Mouse (Mus musculus): ENCODE measurements at regions not wholly inside any gene's neighbourhood (a gene's known extent, or its start where the extent isn't known, plus 50 kb on each side); places are given as distances from the start of the nearest gene placed in this dataset.

- DNase-seq (ENCODE audit: low read depth, low spot score), result no peak
Observed at GRCm38 (mm10) chr11:20923115-20923514, 92.3 kb upstream of the Lgalsl start.

DNA sequence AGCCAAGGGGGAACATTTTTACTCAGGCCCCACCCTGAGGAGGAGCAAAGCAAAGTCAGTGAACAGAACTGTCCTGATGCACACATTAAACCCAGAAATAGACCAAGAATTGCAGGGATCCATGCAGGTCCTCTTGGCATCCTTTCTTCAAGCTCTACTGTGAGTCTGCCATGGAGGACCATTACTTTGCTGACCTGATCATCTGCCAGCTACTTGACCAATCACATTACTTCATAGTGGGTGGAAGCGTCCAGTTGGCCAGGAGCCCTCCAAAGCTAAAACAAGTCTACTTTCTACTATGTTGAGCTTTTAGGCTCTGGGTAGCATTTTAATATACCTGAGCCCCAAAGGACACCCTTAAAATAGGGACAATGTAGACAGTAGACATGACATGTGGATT lies 98.6 kb upstream of the Lgalsl start:
- no peak for DNase-seq (ENCODE audit: low read depth, low spot score)

DNA sequence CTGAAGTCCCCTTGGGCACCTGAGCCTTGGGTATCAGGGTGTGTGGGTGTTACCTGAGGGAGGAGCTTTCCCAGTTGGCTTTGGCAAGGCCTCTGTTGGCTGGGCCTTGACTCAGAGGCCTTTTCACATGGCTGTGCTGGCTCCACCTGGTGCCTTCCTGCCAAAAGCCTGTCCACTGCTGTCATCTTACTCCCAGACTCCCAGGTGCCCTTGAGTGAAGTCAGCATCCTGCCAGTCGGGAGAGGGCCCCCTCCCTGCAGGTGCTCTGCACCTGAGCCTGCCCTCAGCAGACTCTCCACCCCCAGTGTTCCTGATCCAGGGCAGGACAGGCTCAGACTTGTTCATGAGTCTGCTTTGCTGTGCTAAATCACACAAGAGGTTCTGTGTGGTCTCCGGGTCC lies 99.2 kb upstream of the Lgalsl start:
- no peak for DNase-seq (ENCODE audit: low read depth, low spot score)

- no peak for DNase-seq (ENCODE audit: low read depth, low spot score)
Observed at GRCm38 (mm10) chr11:20930573-20930972, 99.7 kb upstream of the Lgalsl start.

GRCm38 (mm10) chr11:20934191-20935062 lies 103.6 kb upstream of the Lgalsl start:
- DNase-seq (ENCODE audit: low read depth, low spot score), result no peak

DNA sequence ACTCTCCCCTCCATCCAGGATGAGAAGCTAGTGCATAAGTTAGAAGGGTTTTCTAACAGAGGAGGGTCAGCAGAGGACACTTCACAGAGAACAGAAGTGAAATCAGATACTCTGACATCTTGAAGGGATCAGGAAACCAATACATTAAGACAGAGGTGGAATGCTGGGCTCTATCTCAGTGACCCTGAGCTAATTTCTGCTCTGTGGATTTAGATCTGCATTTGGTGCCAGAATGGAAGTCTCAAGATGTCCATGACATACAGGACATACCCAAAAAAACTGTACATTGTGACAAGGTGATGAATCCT lies 104.2 kb upstream of the Lgalsl start:
- no peak for DNase-seq (ENCODE audit: low read depth, low spot score)

- no peak for DNase-seq (ENCODE audit: low read depth, low spot score)
Observed at GRCm38 (mm10) chr11:20935910-20936309, 105.1 kb upstream of the Lgalsl start.

- no peak for DNase-seq (ENCODE audit: low read depth, low spot score)
Observed at GRCm38 (mm10) chr11:20936996-20937395, 106.1 kb upstream of the Lgalsl start.

- no peak for DNase-seq (ENCODE audit: low read depth, low spot score)
Observed at GRCm38 (mm10) chr11:20937942-20938341, 107.1 kb upstream of the Lgalsl start.

- DNase-seq (ENCODE audit: low read depth, low spot score), result no peak
Observed at GRCm38 (mm10) chr11:20939644-20940043, 108.8 kb upstream of the Lgalsl start.

GRCm38 (mm10) chr11:20941546-20941945 lies 110.7 kb upstream of the Lgalsl start:
- no peak for DNase-seq (ENCODE audit: low read depth, low spot score)

DNA sequence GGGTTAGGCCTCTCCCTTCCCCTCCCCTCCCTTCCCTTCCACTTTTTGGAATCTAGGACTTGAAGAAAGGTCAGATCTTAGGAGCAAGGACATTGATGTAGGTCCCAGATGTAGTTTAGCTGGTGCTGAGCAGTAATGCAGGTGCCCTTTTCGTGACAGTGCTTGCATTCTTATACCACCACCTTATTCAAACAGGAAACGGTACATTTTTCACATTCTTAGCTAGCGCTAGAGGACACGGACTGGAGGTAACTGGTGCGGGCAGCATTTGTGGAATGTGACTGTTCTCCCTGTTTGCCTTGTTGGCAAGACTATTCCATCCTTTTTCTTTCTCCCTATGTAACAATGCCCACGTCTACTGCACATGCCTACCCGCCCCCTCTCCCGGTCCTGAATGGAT lies 124.7 kb upstream of the Lgalsl start:
- DNase-seq (ENCODE audit: low read depth, low spot score), result peak; percentile 40

DNA sequence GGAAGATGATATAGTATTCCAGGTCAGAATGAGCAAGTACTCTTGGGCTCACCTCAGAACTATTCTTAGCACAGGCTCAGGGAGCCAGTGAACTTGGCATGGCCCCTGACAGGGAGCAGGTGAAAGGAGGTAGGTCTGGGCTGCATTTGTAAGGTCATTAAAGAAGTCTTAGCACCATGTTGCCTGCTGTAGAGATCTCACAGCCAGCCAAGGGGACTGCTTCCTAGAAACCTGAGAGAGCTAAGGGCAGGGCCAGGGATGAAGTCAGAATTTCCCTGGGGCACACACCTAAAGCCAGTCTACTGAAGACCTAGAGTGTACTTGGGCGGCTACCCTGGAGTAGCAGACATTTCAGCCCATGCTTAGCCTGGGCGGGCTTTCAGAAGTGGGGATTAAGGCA lies 126.9 kb upstream of the Lgalsl start:
- no peak for DNase-seq (ENCODE audit: low read depth, low spot score)

DNA sequence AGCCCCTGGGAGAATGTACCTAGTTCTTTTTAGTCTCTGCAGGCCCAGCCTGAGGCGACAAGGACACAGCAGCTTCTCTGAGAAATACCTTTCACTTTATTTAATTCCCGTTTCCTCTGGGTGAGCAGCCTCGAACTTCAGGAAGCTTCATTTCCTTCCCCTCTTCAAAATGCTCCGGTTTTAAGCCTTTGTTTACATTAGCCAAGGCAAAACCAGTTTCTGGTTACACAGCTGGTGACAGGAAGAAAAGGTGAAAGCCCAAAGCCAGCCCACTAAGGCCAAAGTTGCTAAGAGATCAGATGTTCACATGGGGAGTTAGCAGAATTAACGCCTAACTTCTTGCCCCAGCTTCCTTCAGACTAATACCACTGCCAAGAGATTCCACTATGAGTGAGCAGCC lies 127.4 kb upstream of the Lgalsl start:
- no peak for DNase-seq (ENCODE audit: low read depth, low spot score)

- no peak for DNase-seq (ENCODE audit: low read depth, low spot score)
Observed at GRCm38 (mm10) chr11:20960066-20960465, 129.2 kb upstream of the Lgalsl start.

GRCm38 (mm10) chr11:20960750-20961149 lies 129.9 kb upstream of the Lgalsl start:
- no peak for DNase-seq (ENCODE audit: low read depth, low spot score)

GRCm38 (mm10) chr11:20961626-20962025 lies 129.5 kb upstream of the Peli1 start:
- DNase-seq (ENCODE audit: low read depth, low spot score), result no peak

DNA sequence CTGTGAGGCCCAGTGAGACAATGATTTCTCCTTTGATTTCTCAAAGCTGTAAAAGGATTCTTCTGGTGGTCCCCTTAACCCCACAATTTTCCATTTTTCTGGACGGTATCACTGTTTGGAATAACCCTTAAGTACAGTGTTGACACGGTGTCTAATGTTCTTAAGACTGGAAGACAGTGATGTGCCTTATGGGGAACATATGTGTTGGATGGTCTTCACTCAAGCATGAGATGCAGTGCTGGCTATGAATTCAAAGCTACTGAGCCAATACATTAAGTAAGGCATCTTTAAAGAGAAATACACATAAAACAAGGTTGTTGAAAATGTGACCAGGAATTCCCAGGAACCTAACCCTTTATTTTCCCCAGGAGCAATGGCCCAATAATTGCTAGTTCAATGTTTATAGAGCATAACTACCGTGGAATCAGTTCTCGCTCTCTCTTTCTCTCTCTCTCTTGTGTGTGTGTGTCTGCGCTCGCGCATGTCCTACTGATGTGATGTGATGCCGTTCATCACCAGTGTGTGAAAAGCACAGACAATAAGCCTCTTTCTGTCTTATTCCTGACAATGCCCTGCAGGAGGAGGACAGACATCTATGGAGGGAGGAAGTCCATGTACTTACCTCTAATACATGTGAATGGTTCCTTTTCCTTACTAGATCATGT lies 125.4 kb upstream of the Peli1 start:
- no peak for DNase-seq (ENCODE audit: low read depth, low spot score)

- DNase-seq (ENCODE audit: low read depth, low spot score), result no peak
Observed at GRCm38 (mm10) chr11:20967321-20967984, 123.6 kb upstream of the Peli1 start.

DNA sequence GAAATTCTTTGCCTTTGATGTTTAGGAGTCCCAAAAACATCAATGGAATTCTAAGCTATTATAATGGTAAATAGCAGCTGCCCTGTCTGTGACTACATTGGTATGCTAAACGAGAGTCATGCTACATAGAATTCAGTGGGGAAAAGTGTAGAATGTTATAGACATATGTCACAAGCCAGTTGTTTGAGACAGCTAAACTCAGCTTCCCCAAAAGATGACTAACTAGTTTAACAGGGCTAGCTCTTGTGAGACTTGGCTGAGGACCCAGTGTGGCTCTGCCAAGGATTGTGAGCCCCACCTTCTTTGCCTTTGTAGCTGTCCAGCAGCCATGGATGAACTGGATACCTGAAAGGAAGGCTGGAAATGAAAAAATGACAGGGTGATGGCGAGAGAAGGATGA lies 122.8 kb upstream of the Peli1 start:
- no peak for DNase-seq (ENCODE audit: low read depth, low spot score)

DNA sequence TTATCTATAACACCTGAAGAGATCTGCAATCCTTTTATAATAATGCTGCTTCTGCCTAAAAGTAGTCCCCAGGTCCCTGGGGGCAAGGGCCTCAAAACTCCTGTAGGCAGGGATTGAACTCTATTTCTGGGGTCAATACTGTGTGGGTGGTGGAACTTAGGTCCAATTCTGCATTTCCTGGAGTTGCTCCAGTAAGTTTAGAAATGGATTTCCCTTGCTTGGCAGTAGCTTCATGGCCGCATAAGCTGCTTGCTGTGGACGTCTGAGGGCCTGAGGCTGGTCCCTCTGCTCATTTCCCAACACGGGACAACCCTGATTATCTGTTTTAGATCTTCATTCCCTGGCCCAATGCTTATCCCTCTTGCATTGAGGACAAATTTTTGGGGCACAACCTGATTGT lies 118.0 kb upstream of the Peli1 start:
- DNase-seq (ENCODE audit: low read depth, low spot score), result no peak

DNA sequence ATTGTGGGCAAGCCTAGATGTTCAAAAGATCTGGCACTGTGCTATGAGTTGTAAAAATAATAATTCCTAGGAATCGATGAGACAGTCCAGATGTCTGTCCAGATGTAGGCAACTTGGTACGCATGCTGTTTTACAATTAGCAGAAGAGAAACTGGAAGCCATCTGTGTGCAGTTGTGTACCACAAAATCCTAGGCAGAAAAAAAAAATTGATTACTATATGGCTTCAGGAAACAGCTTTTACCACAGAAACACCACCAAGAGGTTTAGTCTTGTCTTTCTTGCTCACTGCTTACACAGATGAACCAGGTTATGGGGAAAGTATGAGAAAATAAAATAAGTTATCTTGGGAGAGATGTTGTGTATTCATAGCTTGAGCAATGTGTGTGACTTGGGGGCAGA lies 109.5 kb upstream of the Peli1 start:
- no peak for DNase-seq (ENCODE audit: low read depth, low spot score)

GRCm38 (mm10) chr11:20982010-20982409 lies 109.1 kb upstream of the Peli1 start:
- DNase-seq (ENCODE audit: low read depth, low spot score), result no peak
